Mouse (Mus musculus) limb, embryonic 14.5 days (tissue): ENCODE results near the gene Dmbx1. TPM values are rescaled to one million over a fixed set of nuclear protein-coding genes. Genes with fewer than 3 reads are reported as not detected.

ENCODE experiments used
- ATAC-seq: fragments of 200-750 bp; cut with Nextera tagmentation; 2 replicates; pipeline ENCODE4 v1.8.0; 2017; ENCODE audit warnings: low read depth, moderate number of reproducible peaks, moderate TSS enrichment; ENCODE audit not compliant: low FRiP score
- DNase-seq: peaks from one replicate; pipeline ENCODE4 v3.0.0-alpha.2; 2015; ENCODE audit warnings: low spot score
- H3K27ac ChIP-seq: fragments of 300-500 bp; sonication (generic); replicated peaks from 2 replicates; pipeline ENCODE4 v1.5.1; 2014; ENCODE audit warnings: low read depth, mild to moderate bottlenecking, low read length, moderate library complexity, mixed read lengths
- H3K27me3 ChIP-seq: fragments of 300-500 bp; sonication (generic); 2 replicates; pipeline ENCODE4 v1.6.1; 2014; ENCODE audit warnings: low read length, mixed read lengths; ENCODE audit not compliant: control insufficient read depth, insufficient read depth
- H3K36me3 ChIP-seq: fragments of 300-500 bp; sonication (generic); 2 replicates; pipeline ENCODE4 v1.6.1; 2014; ENCODE audit warnings: mild to moderate bottlenecking, low read length, moderate library complexity, mixed read lengths; ENCODE audit not compliant: control insufficient read depth, insufficient read depth
- H3K4me1 ChIP-seq: fragments of 300-500 bp; sonication (generic); 2 replicates; pipeline ENCODE4 v1.6.1; 2014; ENCODE audit warnings: antibody characterized with exemption, low read length, mixed read lengths; ENCODE audit not compliant: control insufficient read depth, insufficient read depth
- H3K4me2 ChIP-seq: fragments of 300-500 bp; sonication (generic); replicated peaks from 2 replicates; pipeline ENCODE4 v1.6.1; 2014; ENCODE audit warnings: low read depth, mild to moderate bottlenecking, low read length, moderate library complexity; ENCODE audit not compliant: severe bottlenecking
- H3K4me3 ChIP-seq: fragments of 300-500 bp; sonication (generic); replicated peaks from 2 replicates; pipeline ENCODE4 v1.5.1; 2014; ENCODE audit warnings: low read length
- H3K9ac ChIP-seq: fragments of 300-500 bp; sonication (generic); 2 replicates; pipeline ENCODE4 v1.6.1; 2014; ENCODE audit warnings: mild to moderate bottlenecking, low read depth, low read length, moderate library complexity; ENCODE audit not compliant: severe bottlenecking
- H3K9me3 ChIP-seq: fragments of 300-500 bp; sonication (generic); 2 replicates; pipeline ENCODE4 v1.6.1; 2016; ENCODE audit warnings: low read length; ENCODE audit not compliant: control insufficient read depth
- POLR2A ChIP-seq: fragments of 200-500 bp; IDR thresholded peaks from 2 replicates; pipeline ENCODE4 v1.8.0; 2012; ENCODE audit warnings: inconsistent platforms, mild to moderate bottlenecking, moderate library complexity, borderline replicate concordance; ENCODE audit not compliant: insufficient read depth, insufficient read length; ENCODE audit errors: extremely low read depth
- WGBS: fragments of 180-500 bp; shearing (Covaris S2); extraction: QIAGEN DNeasy Blood & Tissue Kit; methylation state at CpG from one replicate; pipeline ENCODE4 v1.1.7; 2014; 5-methylcytosine and 5-hydroxymethylcytosine counted together
- polyA plus RNA-seq, 2 experiments: library from polyadenylated mRNA; depleted of rRNA in 1 of 2; stranded (reverse) in 1 of 2; unstranded in 1 of 2; fragments of >200 nt; fragmentation: Nextera tagmentation in 1 of 2; extraction: Ambion mirVana in 1 of 2; gene quantifications; 2 replicates each; pipeline versions ENCODE4 v1.2.1 to v1.2.3; 2012 to 2014

Gene Dmbx1
- polyA plus RNA-seq, 2 experiments: 0.05 TPM; not detected in 1

GRCm38 (mm10) chr4:115940681-115941080 is 955 bp upstream of the Dmbx1 start:
- no peak overlapping the region for H3K4me2 ChIP-seq
- H3K27ac ChIP-seq: no peak overlapping the region
- H3K36me3 ChIP-seq: no peaks in the 10 kb centered on the region
- H3K9ac ChIP-seq: no peak overlapping the region
- TF ChIP-seq POLR2A: no peak
- peaks cover 7% of the 10 kb centered on the region; the same call in 1 of the 2 replicates for H3K4me1 ChIP-seq
- H3K4me3 ChIP-seq: no peak overlapping the region
- H3K9me3 ChIP-seq: no peaks in the 10 kb centered on the region
- no peak for DNase-seq
- H3K27me3 ChIP-seq: peaks cover 100% of the 10 kb centered on the region
- WGBS: 13% methylated on average over 3 of the region's 3 CpGs
- no peak for ATAC-seq

DNA sequence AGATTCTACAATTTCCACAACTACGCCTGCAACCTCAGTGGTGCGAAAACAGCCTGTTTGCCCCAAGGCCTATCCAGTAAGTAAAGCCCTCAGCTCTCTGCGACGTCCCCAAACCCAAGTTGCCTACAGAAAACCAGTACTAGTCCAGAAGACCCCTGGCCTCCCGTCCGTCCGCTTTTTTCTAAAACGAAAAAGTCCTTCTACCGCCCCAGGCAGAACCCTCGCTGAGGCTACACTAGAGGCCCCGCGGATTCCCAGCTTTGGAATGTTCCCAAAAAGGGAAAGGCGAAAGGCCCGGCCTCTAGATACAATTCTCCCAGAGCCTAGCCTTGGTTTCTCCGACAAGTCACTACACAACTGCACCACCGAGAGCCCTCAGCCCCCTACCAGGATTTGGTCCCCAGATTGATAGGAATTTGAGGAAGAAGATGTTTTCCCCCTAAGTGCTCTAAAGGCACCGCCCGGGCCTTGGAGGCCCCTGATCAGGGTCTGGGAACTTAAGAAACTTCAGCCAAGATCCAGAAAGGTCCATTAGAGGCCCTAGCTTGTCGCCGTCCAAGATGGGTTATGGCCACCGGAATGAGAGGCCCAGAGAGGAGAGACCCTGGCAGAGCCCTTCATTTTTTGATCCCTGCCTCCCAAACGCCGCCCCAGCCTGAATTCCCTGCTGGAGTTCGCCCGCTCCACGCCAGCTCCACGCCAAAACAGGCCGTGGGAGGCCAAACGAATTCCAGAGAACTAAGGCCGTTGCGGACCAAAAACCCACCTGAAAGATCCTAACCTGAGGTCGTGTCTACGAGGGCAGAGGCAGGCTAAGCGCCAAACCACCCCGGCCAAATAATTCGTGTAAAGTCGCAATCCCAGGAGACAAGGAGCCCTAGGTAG is 1.2 kb downstream of the Dmbx1 start:
- no peaks in the 10 kb centered on the region for H3K9me3 ChIP-seq
- under 1% methylated on average over 37 of the region's 37 CpGs for WGBS
- no peaks in the 10 kb centered on the region for H3K36me3 ChIP-seq
- peak overlapping the region; percentile 38 for H3K4me3 ChIP-seq
- ATAC-seq: no peak
- H3K27ac ChIP-seq: no peak overlapping the region
- H3K4me1 ChIP-seq: peaks cover 7% of the 10 kb centered on the region; the same call in 1 of the 2 replicates
- no peak for TF ChIP-seq POLR2A
- DNase-seq: no peak
- H3K4me2 ChIP-seq: peak overlapping the region; percentile 60
- no peak overlapping the region for H3K9ac ChIP-seq
- H3K27me3 ChIP-seq: peaks cover 100% of the 10 kb centered on the region

DNA sequence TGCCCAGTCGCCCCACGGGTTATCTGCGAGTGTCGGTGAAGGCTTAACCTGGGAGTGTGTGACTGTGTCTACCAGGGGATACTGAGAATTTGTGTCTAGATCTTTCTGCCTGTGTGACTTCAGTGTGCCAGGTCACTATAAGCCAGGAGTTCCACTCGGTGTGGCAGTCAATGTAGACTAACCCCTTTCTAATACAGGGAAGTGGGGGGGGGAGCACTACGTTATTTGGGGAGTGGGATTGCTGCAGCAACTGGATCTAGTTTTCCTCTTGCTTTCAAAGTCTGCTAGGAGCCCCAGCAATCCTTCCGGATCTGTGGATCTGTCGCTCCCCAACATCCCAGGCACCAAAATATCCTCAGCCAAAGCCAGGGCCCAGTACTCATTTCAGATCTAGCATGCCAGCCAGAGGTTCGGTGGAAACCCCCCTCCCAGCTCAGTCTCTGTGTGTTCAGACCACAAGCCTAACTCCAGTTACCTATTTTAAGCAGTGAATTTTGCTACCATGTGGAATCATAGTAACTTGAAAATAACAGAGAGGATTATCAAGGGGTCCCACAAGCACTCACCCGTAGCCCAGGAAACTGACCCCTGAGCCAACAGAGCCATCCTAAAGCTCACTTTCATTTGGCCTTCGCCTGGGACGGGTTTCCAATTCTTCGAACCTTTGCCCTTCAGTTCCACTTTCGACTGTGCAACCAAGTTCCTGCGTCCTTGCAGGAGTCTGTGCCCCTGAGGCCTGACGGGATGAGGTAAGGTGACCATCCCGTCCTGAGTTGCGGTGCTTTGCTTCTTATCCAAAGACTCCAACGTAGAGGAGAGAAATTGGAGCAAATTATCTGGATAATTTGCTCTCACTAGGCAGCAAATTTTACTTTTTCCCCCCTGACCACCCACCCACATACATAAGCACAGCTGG is 2.4 kb downstream of the Dmbx1 start:
- Histone ChIP-seq H3K4me1 (peaks cover 7% of the 10 kb centered on the region; the same call in 1 of the 2 replicates), H3K4me2 (no peak overlapping the region), H3K36me3 (no peaks in the 10 kb centered on the region), H3K9me3 (no peaks in the 10 kb centered on the region), H3K27me3 (peaks cover 100% of the 10 kb centered on the region), H3K4me3 (no peak overlapping the region), H3K27ac (no peak overlapping the region), H3K9ac (no peak overlapping the region)
- DNase-seq: no peak
- TF ChIP-seq POLR2A: no peak
- no peak for ATAC-seq
- WGBS: 4% methylated on average over 19 of the region's 19 CpGs

DNA sequence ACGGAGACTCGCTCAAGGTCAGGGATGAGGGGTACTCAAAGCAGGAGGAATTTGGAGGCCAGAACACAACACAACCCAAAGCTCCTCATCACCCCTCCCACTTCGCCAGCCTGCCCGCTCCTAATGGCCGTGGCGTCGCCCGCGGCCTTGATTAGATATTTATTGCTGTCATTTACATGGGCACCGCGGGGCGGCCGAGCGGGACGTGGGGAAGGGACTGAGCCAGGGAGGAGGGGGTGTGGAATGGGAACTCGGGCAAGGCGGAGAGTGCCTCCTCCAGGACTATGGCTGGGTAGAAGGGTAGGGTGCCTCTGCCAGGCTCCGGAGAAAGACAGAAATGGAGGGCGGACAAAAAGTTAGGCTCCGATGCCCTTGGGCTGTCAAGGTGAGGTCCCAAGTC is 3.1 kb downstream of the Dmbx1 start:
- Histone ChIP-seq H3K36me3 (no peaks in the 10 kb centered on the region), H3K4me3 (peak overlapping the region; percentile 8; the same call in 1 of the 2 replicates), H3K9me3 (no peaks in the 10 kb centered on the region), H3K27ac (no peak overlapping the region), H3K9ac (no peak overlapping the region), H3K4me1 (peaks cover 7% of the 10 kb centered on the region; the same call in 1 of the 2 replicates), H3K27me3 (peaks cover 100% of the 10 kb centered on the region), H3K4me2 (no peak overlapping the region)
- ATAC-seq (no peak), DNase-seq (no peak)
- WGBS: 5% methylated on average over 20 of the region's 20 CpGs
- TF ChIP-seq POLR2A: no peak
